Mouse (Mus musculus) urinary bladder, postnatal 14 days (tissue): ENCODE measurements around the gene Rd3.

ENCODE experiments used
- DNase-seq: peaks from one replicate; pipeline ENCODE4 v3.0.0; 2021; ENCODE audit warnings: low spot score

The Rd3 gene

GRCm38 (mm10) chr1:191977187-191977586, at the start of gene Rd3:
Gene Rd3, plus strand, starts transcription at chr1:191977370.
- DNase-seq: no peak

GRCm38 (mm10) chr1:191928345-191928744, 48.8 kb upstream of the Rd3 start:
- DNase-seq: no peak

GRCm38 (mm10) chr1:191929065-191929464, 48.1 kb upstream of the Rd3 start:
- DNase-seq: no peak

- DNase-seq: no peak
Observed at GRCm38 (mm10) chr1:191929897-191930524, 47.2 kb upstream of the Rd3 start.

GRCm38 (mm10) chr1:191930525-191931105, 46.6 kb upstream of the Rd3 start:
- no peak for DNase-seq

- DNase-seq: no peak
Observed at GRCm38 (mm10) chr1:191932286-191932985, 44.7 kb upstream of the Rd3 start.

- DNase-seq: no peak
Observed at GRCm38 (mm10) chr1:191932986-191933632, 44.1 kb upstream of the Rd3 start.

- DNase-seq: no peak
Observed at GRCm38 (mm10) chr1:191943638-191944037, 33.5 kb upstream of the Rd3 start.

GRCm38 (mm10) chr1:191945341-191945740, 31.8 kb upstream of the Rd3 start:
- no peak for DNase-seq

- no peak for DNase-seq
Observed at GRCm38 (mm10) chr1:191945756-191946155, 31.4 kb upstream of the Rd3 start.

GRCm38 (mm10) chr1:191946261-191946660, 30.9 kb upstream of the Rd3 start:
- DNase-seq: no peak

GRCm38 (mm10) chr1:191946835-191947234, 30.3 kb upstream of the Rd3 start:
- no peak for DNase-seq

GRCm38 (mm10) chr1:191947796-191948195, 29.4 kb upstream of the Rd3 start:
- DNase-seq: no peak

GRCm38 (mm10) chr1:191948600-191948999, 28.6 kb upstream of the Rd3 start:
- no peak for DNase-seq

- DNase-seq: no peak
Observed at GRCm38 (mm10) chr1:191950611-191951010, 26.6 kb upstream of the Rd3 start.

GRCm38 (mm10) chr1:191952733-191953335, 24.3 kb upstream of the Rd3 start:
- no peak for DNase-seq

- DNase-seq: no peak
Observed at GRCm38 (mm10) chr1:191955101-191955500, 22.1 kb upstream of the Rd3 start.

- DNase-seq: no peak
Observed at GRCm38 (mm10) chr1:191956261-191956660, 20.9 kb upstream of the Rd3 start.

- no peak for DNase-seq
Observed at GRCm38 (mm10) chr1:191956871-191957270, 20.3 kb upstream of the Rd3 start.

GRCm38 (mm10) chr1:191957321-191957720, 19.8 kb upstream of the Rd3 start:
- no peak for DNase-seq

GRCm38 (mm10) chr1:191960946-191961345, 16.2 kb upstream of the Rd3 start:
- DNase-seq: no peak

GRCm38 (mm10) chr1:191963413-191963812, 13.8 kb upstream of the Rd3 start:
- DNase-seq: no peak
